Mouse (Mus musculus) testis, adult 2 months (tissue): ENCODE measurements around the gene H2-M3.

Source experiments
- CTCF ChIP-seq: fragments of 200-500 bp; IDR thresholded peaks from 2 replicates; pipeline ENCODE4 v1.5.1; 2012; ENCODE audit warnings: low read depth, mild to moderate bottlenecking, inconsistent platforms, low read length, moderate library complexity; ENCODE audit not compliant: control insufficient read depth, insufficient read depth, insufficient replicate concordance
- POLR2A ChIP-seq: fragments of 200-500 bp; IDR thresholded peaks from 2 replicates; pipeline ENCODE4 v1.6.1; 2012; ENCODE audit warnings: low read depth, mild to moderate bottlenecking, inconsistent platforms, low read length, moderate library complexity; ENCODE audit not compliant: control insufficient read depth

GRCm38 (mm10) chr17:37308483-37308882, 38.5 kb downstream of the H2-M3 start:
- TF ChIP-seq CTCF (no peak), POLR2A (no peak)
